ENCODE assay signal across 15 mouse cellular contexts in genomic region chr10:8309435-8309834, GRCm38 (mm10).
"Had no signal": no experiment of that assay in that cellular context is flagged by ENCODE, and none has a peak within 500 bp of the region (broad histone marks: within the 10 kb centered on the region; RNA-seq: fewer than 3 reads in every experiment).

No protein-coding gene starts in this region.

- H3K9ac ChIP-seq: limb, embryonic 15.5 days; liver, embryonic 12.5 days; lung, embryonic 15.5 days; midbrain, embryonic 15.5 days; neural tube, embryonic 12.5 days; stomach, embryonic 15.5 days had no signal

- H3K4me2 ChIP-seq: limb, embryonic 15.5 days; liver, embryonic 12.5 days; lung, embryonic 15.5 days; midbrain, embryonic 11.5 days; midbrain, embryonic 15.5 days; neural tube, embryonic 12.5 days; stomach, embryonic 15.5 days had no signal

- H3K36me3 ChIP-seq: limb, embryonic 15.5 days; liver, embryonic 12.5 days; lung, embryonic 15.5 days; midbrain, embryonic 15.5 days; neural tube, embryonic 12.5 days; stomach, embryonic 15.5 days had no signal

- H3K27me3 ChIP-seq: limb, embryonic 15.5 days; liver, embryonic 12.5 days; lung, embryonic 15.5 days; midbrain, embryonic 15.5 days; neural tube, embryonic 12.5 days; stomach, embryonic 15.5 days had no signal

- H3K4me1 ChIP-seq: liver, embryonic 12.5 days; lung, embryonic 15.5 days; megakaryocyte, embryonic 14.5 days; midbrain, embryonic 15.5 days; neural tube, embryonic 12.5 days; stomach, embryonic 15.5 days had no signal

- H3K27ac ChIP-seq: limb, embryonic 15.5 days; liver, embryonic 12.5 days; lung, embryonic 15.5 days; macrophage; midbrain, embryonic 15.5 days; neural tube, embryonic 12.5 days; stomach, embryonic 15.5 days had no signal

- ATAC-seq: liver, embryonic 12.5 days; midbrain, embryonic 15.5 days had no signal

- H3K9me3 ChIP-seq: limb, embryonic 15.5 days; liver, embryonic 12.5 days; lung, embryonic 15.5 days; megakaryocyte, embryonic 14.5 days; midbrain, embryonic 15.5 days; neural tube, embryonic 12.5 days; stomach, embryonic 15.5 days had no signal

- H3K4me3 ChIP-seq: limb, embryonic 15.5 days; liver, embryonic 12.5 days; lung, embryonic 15.5 days; megakaryocyte, embryonic 14.5 days; midbrain, embryonic 15.5 days; neural tube, embryonic 12.5 days; stomach, embryonic 15.5 days had no signal

- DNase-seq: kidney, postnatal 14 days; left cerebral cortex, postnatal 4 days; lung, postnatal 14 days; right cerebral cortex, postnatal 14 days; thymus, adult 2 months; thymus, postnatal 25 days had no signal
